Mouse (Mus musculus) mesoderm, embryonic 11.5 days (tissue): ENCODE results near the gene Gsdmc4.
A peak's percentile ranks its signal among the peaks of the same experiment; 100 is the strongest.
"Not testable (repeated sequence)": the region's sequence is repeated elsewhere in the genome, so short reads cannot be mapped to it uniquely, and the experiment has no call there.

ENCODE experiments used
- DNase-seq: peaks from one replicate; pipeline ENCODE4 v3.0.0-alpha.2; 2012; ENCODE audit warnings: low read depth, low spot score

The Gsdmc4 gene

DNA sequence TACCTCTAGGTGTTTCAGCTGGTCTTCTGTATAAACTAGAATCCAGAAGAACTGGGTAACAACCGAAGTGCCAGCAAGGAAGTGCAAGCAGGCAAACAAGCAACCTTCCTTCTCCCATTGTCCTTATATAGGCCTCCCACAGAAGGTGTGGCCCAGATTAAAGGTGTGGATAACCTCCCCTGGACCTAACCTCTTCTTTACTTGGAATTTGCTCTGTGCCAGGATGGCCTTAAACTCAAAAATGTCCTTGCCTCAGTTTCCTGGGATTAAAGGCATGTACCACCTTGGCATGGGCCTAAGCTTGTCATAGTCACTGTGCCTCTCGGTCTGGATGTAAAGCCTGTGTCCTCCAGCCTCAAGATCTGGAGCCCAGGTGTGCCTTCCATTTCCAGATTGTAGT, at the start of gene Gsdmc4:
TSS of gene Gsdmc4 (minus strand) at position 101 of the 400 bp plus-strand sequence.
- not testable (repeated sequence) for DNase-seq

- no peak for DNase-seq
Observed at GRCm38 (mm10) chr15:63960542-63960941, 48.4 kb upstream of the Gsdmc4 start.

DNA sequence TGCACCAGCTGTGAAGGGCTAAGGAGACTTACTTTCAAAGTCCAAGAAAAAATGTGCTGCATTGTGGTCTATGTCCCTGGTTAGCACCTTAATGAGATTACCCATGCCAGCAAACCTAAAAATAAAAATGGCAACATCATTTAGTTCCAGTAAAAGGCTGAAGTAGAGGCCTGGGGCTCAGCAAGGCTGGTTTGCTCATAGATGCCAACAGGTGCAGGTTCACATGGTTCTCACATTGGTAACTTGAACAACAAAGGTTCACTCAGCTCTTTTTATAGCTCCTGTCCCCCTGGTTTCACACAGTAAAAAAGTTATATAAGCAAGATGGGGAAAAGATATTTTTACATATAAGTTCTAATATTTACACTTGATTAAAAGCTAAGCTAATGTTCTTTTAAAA, 45.5 kb upstream of the Gsdmc4 start:
- DNase-seq: no peak

GRCm38 (mm10) chr15:63953256-63953655, 41.2 kb upstream of the Gsdmc4 start:
- no peak for DNase-seq

GRCm38 (mm10) chr15:63941221-63941620, 29.1 kb upstream of the Gsdmc4 start:
- DNase-seq: no peak

DNA sequence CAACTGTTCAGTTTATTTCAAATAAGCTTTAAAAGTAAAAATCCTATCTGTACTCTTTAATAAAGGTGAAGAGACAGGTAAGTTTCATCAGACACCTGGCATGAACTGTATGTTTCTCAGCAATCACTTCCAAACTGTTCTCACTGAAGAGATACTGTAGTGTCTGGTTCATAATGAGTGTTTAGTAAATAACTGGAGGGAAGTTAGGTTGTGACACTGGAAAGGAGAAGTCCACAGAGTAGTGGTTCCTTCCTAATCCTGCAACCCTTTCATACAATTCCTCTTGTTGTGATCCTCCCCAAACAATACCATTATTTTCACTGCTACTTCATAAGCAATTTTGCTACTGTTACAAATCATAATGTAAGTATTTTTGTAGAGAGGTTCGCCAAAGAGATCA, 20.6 kb upstream of the Gsdmc4 start:
- DNase-seq: no peak

DNA sequence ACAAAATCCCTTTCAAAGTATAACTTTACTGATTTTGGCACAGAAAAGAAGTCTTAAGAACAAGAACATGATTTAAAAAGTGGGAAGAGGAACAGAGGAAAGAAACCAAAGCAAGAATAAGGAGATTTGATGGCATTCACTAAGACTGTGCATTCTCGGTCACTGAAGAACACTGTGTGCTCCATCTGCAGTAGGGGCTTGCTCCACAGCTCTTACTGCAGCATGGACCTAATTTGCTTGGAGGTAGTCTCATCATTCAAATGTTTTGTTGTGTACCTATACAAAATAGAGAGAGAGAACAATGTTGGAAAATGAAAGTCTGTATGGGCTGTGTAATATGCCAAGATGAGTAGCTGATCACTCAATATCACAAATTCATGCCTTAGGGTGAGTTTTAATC, 19.3 kb upstream of the Gsdmc4 start:
- no peak for DNase-seq

DNA sequence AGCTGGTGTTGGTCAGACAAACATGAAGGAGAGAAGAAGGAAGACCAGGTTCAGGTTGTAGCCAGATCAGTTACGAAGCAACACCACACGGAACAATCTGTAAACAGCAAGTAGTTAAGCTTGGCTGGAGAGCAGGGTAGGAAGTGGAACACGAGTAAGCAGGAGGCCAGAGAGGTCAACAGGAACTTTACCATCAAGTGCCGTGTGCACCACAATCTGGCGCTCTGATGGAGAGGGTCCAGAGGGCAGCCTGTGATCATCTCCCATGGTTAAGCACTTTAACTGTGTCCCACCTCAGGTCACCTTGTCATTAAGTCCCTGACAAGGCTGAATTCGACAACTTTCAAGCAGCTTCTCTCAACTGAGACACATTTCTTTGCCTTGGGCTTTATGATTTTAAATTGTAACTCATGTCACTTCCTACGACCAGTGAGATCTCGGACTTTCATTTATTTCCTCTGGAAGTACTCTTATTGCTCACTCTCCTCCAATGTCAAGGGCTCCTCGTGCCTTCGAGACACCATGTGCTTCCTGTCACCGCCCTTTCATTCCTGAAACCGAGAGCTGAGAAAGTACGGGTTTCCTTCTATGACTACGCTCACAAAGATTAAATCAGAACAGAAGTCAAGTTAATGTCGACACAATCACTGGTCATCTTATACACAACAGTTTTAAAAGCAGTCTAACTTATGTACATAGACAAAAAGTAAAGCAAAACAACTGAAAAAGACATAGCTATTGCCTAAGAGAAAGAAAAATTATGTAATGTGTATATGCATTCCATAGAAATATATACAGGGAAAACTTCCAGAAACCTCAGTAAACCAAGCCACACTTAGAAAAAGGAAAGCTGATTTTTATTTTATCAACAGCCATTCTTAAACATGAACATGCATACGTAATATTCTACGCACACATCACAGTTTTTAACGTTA, 18.3 kb upstream of the Gsdmc4 start:
- DNase-seq: no peak

DNA sequence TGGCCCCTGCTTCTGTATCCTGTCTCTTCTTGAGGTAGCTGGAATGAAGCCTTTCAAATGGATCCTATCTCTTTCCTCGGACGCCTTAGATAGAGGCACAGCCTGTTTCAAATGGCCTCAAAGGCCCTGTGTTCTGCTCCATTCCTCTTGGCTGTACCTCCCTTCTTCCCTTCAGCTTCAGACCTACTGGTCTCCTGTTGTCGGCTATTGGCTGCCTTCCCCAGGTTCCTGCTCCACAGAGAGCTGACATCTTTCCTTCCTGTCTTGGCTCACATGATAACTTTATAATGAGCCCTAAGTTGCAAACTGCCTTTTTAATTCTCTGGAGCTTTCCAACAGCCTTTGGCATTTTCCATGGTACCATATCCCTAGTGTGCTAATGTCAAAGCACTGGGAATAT, 14.1 kb upstream of the Gsdmc4 start:
- DNase-seq: no peak

- no peak for DNase-seq
Observed at GRCm38 (mm10) chr15:63924484-63924883, 12.4 kb upstream of the Gsdmc4 start.

GRCm38 (mm10) chr15:63921618-63922017, 9.5 kb upstream of the Gsdmc4 start:
- not testable (repeated sequence) for DNase-seq

DNA sequence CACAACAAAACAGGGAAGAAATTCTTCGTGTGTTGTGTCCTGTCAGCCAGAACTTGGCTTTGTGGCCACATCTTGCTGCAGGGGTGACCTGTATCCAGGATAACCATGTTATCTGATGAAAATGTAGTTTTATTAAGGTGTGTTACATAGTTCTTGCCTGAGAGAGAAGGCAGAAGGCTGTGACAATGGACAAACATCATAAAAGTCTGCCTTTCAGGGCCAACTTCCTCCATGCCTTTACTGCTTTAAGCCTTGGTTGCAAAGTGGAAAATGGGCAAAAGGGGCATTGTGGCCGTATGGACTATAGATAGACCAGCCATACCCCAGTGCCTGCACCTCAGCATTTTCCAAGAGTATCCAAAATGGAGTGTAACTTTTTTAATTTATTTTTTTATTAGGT, 7.6 kb upstream of the Gsdmc4 start:
- not testable (repeated sequence) for DNase-seq

DNA sequence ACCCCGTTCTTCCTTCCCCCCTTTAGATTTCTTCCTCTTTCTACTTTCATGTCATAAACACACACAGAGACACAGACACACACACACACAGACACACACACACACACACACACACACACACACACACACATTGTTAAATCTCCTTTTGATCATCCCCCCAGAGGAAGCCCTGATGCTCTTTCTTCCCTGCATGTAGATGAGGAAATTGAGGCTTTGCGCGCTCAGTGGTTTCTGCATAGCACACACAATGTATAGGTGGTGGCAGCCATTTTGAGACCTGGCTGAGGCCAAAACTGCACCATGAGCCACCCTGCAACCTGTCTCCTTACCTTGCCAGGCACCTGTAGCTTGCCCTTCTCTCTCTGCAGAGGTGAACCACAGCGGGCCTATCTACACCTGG, 4.5 kb upstream of the Gsdmc4 start:
- DNase-seq: not testable (repeated sequence)

GRCm38 (mm10) chr15:63909896-63910295, 2.2 kb downstream of the Gsdmc4 start:
- not testable (repeated sequence) for DNase-seq

- DNase-seq: peak; percentile 28
Observed at GRCm38 (mm10) chr15:63895560-63896353, 16.3 kb downstream of the Gsdmc4 start.

- not testable (repeated sequence) for DNase-seq
Observed at GRCm38 (mm10) chr15:63888440-63888839, 23.7 kb downstream of the Gsdmc4 start.

DNA sequence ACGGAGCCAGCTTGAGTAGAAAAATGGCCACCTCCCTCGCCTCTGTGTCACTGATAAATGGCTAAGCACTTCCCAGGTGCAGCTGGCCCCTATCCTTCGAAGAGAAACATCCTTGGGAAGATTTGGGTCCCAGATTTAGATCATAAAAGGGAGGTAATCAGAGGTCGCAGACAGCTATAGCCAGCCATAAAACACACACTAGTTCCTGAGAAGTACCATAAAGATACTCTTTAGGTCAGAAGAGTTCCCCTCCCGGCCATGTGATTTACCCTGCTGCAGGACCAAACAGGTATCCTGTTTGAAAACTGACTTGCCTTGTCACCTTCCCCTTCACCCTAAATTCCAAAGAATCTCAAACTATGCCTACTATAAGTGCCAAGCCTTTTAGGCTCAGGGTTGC, 24.1 kb downstream of the Gsdmc4 start:
- DNase-seq: not testable (repeated sequence)

DNA sequence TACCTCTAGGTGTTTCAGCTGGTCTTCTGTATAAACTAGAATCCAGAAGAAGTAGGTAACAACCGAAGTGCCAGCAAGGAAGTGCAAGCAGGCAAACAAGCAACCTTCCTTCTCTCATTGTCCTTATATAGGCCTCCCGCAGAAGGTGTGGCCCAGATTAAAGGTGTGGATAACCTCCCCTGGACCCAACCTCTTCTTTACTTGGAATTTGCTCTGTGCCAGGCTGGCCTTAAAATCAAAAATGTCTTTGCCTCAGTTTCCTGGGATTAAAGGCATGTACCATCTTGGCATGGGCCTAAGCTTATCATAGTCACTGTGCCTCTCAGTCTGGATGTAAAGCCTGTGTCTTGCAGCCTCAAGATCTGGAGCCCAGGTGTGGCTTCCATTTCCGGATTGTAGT, 33.6 kb downstream of the Gsdmc4 start, which contains the start of gene Gsdmc3:
TSS of gene Gsdmc3 (minus strand) at position 101 of the 400 bp plus-strand sequence.
- not testable (repeated sequence) for DNase-seq

- DNase-seq: not testable (repeated sequence)
Observed at GRCm38 (mm10) chr15:63876160-63876559, 35.9 kb downstream of the Gsdmc4 start.

- peak; percentile 25 for DNase-seq
Observed at GRCm38 (mm10) chr15:63861965-63862364, 50.1 kb downstream of the Gsdmc4 start.
